Mouse (Mus musculus) heart, embryonic 10.5 days (tissue): ENCODE measurements around the gene Ahnak2. TPM values are rescaled to one million over a fixed set of nuclear protein-coding genes. Genes with fewer than 3 reads are reported as not detected.

Source experiments
- DNase-seq: peaks from one replicate; pipeline ENCODE4 v3.0.0-alpha.2; 2017; ENCODE audit warnings: low spot score
- H3K27ac ChIP-seq: fragments of 300-500 bp; sonication (generic); 2 replicates; pipeline ENCODE4 v1.5.1; 2016; ENCODE audit warnings: mild to moderate bottlenecking
- H3K27me3 ChIP-seq: fragments of 300-500 bp; sonication (generic); 2 replicates; pipeline ENCODE4 v1.6.1; 2016; ENCODE audit warnings: mild to moderate bottlenecking; ENCODE audit not compliant: poor library complexity, insufficient read depth, severe bottlenecking
- H3K36me3 ChIP-seq: fragments of 300-500 bp; sonication (generic); 2 replicates; pipeline ENCODE4 v1.6.1; 2016; ENCODE audit warnings: mild to moderate bottlenecking, moderate library complexity
- H3K4me1 ChIP-seq: fragments of 300-500 bp; sonication (generic); 2 replicates; pipeline ENCODE4 v1.6.1; 2016; ENCODE audit warnings: mild to moderate bottlenecking
- H3K4me3 ChIP-seq: fragments of 300-500 bp; sonication (generic); 2 replicates; pipeline ENCODE4 v1.5.1; 2016; ENCODE audit warnings: mild to moderate bottlenecking, moderate library complexity
- H3K9me3 ChIP-seq: fragments of 300-500 bp; sonication (generic); 2 replicates; pipeline ENCODE4 v1.6.1; 2016; ENCODE audit warnings: mild to moderate bottlenecking, moderate library complexity
- WGBS: fragments of 180-500 bp; shearing (Covaris S2); methylation state at CpG from one replicate; pipeline ENCODE4 v1.1.7; 2016; 5-methylcytosine and 5-hydroxymethylcytosine counted together
- polyA plus RNA-seq: library from polyadenylated mRNA; unstranded; fragments of >200 nt; fragmentation: Nextera tagmentation; extraction: Ambion mirVana; gene quantifications from 2 replicates; pipeline ENCODE4 v1.2.1, GENCODE M21; 2016

The Ahnak2 gene
- polyA plus RNA-seq, 1 experiment from 2014 or later = 0.53 TPM

DNA sequence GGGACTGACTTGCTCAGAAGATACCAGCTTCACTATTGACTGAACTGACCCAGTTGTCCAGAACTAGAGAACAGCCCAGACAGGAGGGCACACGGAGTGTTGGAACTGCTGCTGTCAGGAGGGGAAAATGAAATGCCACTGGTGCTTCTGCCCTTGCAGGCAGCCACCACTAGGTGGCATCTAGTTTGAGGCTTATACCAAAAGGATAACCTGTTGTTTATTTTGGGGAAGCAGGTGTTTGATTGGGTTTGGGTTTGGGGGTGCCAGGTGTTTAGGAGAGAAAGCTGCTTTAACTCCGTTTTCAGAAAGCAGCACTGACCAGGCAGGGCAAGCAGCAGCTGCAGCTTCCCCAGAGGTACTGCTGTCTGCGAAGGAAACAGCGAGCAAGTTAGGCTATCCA lies 13.8 kb upstream of the Ahnak2 start:
- 56% methylated on average over 4 of the region's 4 CpGs for WGBS
- no peaks in the 10 kb centered on the region for H3K9me3 ChIP-seq
- no peak overlapping the region for H3K4me3 ChIP-seq
- H3K36me3 ChIP-seq = peaks cover 83% of the 10 kb centered on the region
- no peak for DNase-seq
- no peak overlapping the region for H3K27ac ChIP-seq
- H3K4me1 ChIP-seq = peaks cover 47% of the 10 kb centered on the region
- no peaks in the 10 kb centered on the region for H3K27me3 ChIP-seq

DNA sequence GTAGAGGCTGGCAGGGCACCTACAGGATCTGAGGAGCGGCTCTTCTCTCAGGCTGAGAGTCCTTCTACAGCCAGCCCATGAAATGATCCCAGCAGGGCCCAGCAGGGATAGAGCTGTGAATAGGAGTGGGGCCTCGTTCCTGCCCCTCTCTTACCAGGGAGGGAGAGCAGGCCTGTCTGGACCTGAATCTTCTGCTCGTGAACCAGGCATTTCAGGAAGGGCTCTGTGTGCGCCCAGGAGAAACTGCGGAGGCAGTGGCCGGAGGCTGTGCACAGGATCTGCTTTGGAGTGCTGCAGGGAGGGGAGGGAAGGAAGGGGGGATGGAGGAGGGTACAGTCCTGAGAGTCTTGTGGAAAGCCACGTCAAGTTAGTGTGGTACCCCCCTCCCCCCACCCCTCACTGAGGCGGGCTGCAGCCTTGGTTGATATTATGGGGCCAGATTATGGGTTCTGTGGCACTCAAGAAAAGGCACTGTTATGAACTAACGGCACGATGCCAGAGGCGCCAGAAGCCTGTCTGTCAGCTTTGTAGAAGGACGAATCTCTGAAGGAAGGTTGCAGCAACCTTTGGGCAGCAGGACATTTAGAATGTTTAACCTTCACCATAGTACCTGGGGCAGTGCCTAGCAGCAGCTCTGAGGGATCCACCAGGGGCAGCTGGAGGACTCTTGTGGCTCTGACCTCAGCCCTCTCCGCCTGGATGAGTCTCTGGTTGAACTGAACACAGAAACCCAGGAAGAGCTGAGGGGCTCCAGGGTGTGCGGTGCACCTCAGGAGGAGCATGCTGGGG lies 12.4 kb upstream of the Ahnak2 start:
- Histone ChIP-seq H3K4me1 (peaks cover 53% of the 10 kb centered on the region), H3K9me3 (no peaks in the 10 kb centered on the region), H3K27ac (no peak overlapping the region), H3K4me3 (no peak overlapping the region), H3K27me3 (no peaks in the 10 kb centered on the region), H3K36me3 (peaks cover 70% of the 10 kb centered on the region)
- WGBS = 75% methylated on average over 14 of the region's 14 CpGs
- DNase-seq = no peak

DNA sequence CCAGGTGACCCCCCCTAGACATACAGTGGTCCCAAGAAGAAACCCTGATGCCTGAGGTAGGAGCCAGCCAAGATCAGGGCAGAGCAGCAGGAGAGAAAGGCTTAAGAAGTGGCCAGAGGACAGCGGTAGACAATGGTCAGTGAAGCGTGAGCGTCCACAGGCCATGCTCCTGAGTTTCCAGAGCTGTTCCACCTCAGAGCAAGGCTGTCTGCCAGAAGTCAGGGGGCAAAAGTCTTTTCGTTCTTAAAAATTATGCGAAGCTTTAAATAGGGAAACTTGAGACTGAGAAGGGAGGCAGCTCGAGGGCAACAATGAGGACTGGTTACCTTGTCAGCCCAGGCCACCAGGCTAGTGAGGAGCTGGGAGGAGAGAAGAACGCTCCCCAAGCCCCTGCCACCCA lies 10.9 kb upstream of the Ahnak2 start:
- 90% methylated on average over 7 of the region's 7 CpGs for WGBS

DNA sequence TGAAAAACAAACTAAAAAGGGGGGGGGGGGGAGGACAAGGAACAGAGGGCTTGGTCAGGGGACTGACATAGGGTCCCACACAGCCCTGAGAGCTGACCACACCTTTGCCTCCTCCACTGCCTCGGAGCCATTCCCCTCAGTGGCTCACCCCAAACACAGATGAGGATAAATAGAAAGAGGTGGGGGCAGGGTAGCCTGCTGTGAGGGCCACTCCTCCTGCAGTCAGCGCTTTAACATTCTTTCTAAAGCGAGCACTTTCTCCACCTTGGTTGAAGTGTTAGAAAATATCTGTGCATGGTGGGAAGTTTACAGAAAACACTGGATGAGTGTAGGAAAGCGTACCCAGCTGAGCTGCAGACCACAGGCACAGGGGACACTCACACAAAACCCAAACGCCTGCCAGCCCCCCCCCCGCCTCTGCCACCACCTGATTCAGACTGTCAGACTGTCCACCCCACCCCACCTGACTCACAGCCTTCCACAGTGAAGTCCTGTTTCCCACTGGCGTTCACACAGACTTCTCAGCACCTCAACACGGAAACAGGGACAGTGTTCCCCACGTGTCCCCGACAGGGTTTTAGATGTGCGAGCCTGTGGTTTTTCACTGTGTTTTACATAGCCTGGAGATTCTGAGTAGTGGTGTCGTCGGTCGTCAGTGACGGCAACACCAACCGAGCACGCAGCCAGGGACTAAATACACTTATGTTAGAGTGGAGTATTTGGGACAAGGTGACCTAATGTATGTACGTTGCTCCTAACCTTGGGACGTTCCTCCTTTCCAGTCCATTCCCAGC lies 7.8 kb upstream of the Ahnak2 start:
- Histone ChIP-seq H3K4me1 (peaks cover 61% of the 10 kb centered on the region), H3K36me3 (peaks cover 26% of the 10 kb centered on the region), H3K27me3 (peaks cover 12% of the 10 kb centered on the region; the same call in 1 of the 2 replicates), H3K9me3 (no peaks in the 10 kb centered on the region), H3K27ac (peak overlapping the region; percentile 82), H3K4me3 (peak overlapping the region; percentile 76)
- 48% methylated on average over 19 of the region's 19 CpGs for WGBS
- no peak for DNase-seq

More for the DNA sequence above, 10.9 kb upstream of the Ahnak2 start:
- Histone ChIP-seq H3K27ac (no peak overlapping the region), H3K9me3 (no peaks in the 10 kb centered on the region), H3K4me1 (peaks cover 65% of the 10 kb centered on the region), H3K27me3 (no peaks in the 10 kb centered on the region), H3K4me3 (no peak overlapping the region), H3K36me3 (peaks cover 55% of the 10 kb centered on the region)
- DNase-seq = no peak

DNA sequence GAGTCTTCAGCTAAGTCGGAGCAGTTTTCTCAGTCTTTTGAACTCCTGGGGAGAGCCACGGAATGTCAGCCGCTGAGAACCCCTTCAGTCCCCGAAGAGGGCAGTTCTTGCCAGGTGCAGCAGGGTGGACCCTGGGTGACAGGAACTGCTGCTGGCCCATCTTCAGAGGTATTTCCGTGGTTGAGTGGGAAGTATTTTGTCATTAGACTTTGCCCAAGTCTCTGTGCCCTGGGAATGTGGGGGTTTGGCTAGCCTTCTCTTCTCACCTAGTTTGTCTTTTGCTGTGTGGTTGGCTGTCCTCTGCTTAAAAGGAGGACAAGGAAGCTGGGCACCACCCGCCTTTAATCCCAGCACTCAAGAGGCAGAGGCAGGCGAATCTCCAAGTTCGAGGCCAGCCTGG lies 7.2 kb upstream of the Ahnak2 start:
- Histone ChIP-seq H3K9me3 (no peaks in the 10 kb centered on the region), H3K27me3 (peaks cover 16% of the 10 kb centered on the region), H3K4me3 (peak overlapping the region; percentile 76), H3K36me3 (peaks cover 20% of the 10 kb centered on the region), H3K4me1 (peaks cover 59% of the 10 kb centered on the region), H3K27ac (peak overlapping the region; percentile 82)
- no peak for DNase-seq
- WGBS = 20% methylated on average over 8 of the region's 8 CpGs

DNA sequence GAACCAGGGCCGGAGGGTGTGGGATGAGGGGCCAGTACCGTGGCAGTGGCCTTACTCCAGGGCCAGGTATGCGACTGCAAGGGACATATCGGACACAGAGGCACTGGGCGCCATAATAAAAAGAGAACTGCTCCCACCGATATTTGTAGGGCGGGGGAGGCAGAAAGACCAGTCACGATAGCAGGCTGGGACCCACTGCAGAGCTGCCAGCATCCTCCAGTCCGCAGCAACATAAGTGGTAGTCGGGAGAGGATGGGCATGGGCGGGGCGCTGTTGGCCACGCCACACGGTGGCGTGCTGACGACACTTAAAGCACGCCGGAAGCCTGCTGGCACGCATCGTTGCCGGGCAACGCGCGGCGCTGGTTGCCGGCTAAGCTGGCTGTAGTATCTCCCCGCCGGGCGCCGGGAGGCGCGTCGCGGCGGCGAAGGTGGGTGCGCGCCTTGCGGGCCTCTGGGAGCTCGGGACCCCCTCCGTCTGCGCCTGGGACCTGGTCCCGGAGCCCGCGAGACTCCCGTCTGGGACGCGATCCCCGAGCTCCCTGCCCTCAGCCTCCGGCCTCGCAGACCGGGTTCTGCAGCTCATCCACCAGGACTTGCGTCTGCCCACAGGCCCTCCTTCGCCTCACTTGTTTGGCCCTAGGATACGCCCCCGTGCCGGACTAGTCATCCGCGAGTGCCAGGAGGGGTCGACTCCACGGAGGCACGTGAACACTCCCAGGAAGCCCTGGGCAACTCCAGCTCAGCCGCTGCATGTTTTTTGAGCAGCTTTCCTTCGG lies 6.3 kb upstream of the Ahnak2 start, which contains the start of gene Clba1:
TSS of gene Clba1 (plus strand) at position 351 of the 778 bp plus-strand sequence.
- Histone ChIP-seq H3K36me3 (peaks cover 11% of the 10 kb centered on the region), H3K27me3 (peaks cover 25% of the 10 kb centered on the region), H3K4me1 (peaks cover 51% of the 10 kb centered on the region), H3K27ac (peak within 1 kb of the TSS; percentile 82), H3K4me3 (peak within 1 kb of the TSS; percentile 76), H3K9me3 (no peaks in the 10 kb centered on the region)
- WGBS = under 1% methylated on average over 62 of the region's 64 CpGs
- peak; percentile 96 for DNase-seq

DNA sequence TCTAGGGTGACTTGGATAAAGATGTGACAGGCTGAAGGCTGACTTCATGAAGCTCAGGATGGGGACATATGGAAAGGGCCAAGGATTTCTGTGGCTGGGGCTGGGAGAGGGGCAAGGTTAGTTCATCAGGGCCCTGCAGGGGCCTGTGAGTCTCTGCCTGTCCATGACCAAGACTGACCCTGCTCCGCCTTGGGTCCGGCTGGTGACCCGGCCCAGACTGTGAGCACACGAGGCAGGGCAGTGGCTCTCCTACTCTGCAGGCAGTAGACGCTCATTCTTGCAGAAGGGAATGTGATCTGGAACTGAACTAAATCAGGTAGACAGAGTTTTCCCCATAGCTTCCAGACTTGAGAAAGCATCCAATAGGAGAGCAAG lies 5.7 kb upstream of the Ahnak2 start:
- 69% methylated on average over 5 of the region's 5 CpGs for WGBS
- H3K27me3 ChIP-seq = peaks cover 31% of the 10 kb centered on the region
- H3K36me3 ChIP-seq = peaks cover 6% of the 10 kb centered on the region
- peak overlapping the region; percentile 76 for H3K4me3 ChIP-seq
- DNase-seq = no peak
- no peaks in the 10 kb centered on the region for H3K9me3 ChIP-seq
- H3K27ac ChIP-seq = peak overlapping the region; percentile 82
- peaks cover 50% of the 10 kb centered on the region for H3K4me1 ChIP-seq

DNA sequence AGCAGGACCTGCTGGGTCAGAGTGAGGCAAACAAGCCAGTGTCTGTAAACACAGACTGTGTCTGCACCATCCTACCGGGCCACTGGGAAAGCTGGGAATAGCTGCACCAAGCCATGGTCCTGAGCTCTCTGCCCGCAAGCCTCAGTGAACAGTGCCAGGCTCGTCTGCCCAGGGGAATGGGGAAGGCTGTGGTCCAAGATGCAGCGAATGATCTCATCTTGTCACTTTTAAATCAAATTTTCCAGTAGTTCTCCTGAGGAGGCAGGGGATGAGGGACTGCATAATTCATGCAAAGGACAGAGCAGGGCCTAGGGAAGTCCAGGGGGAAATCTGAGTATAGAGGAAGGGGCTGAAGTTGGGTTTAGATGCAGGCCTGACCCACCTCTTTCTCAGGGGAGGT lies 5.3 kb upstream of the Ahnak2 start:
- Histone ChIP-seq H3K4me3 (no peak overlapping the region), H3K36me3 (peaks cover 4% of the 10 kb centered on the region), H3K27ac (peak overlapping the region; percentile 82; the same call in 1 of the 2 replicates), H3K9me3 (no peaks in the 10 kb centered on the region), H3K27me3 (peaks cover 35% of the 10 kb centered on the region), H3K4me1 (peaks cover 51% of the 10 kb centered on the region)
- DNase-seq = no peak
- WGBS = 76% methylated on average over 4 of the region's 4 CpGs

DNA sequence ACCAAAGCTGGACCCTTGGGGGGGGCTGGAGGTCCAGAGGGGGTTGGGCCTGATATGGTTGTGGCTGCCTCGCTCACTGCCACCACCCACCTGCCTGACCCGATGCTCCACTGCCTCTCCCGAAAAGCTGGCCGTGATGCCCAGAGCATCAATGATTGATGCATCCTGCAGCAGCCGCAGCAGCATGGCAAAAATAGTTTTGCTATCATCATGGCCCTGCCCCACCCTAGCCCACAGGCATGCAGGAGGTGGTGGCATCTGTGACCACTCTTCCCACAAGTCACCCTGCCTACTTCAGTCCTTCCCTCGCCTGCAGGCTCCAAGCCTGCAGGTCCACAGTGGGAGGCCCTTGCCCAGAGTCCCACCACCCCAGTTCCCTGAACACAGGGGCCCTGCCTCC lies 3.6 kb upstream of the Ahnak2 start:
- Histone ChIP-seq H3K4me3 (no peak overlapping the region), H3K27ac (no peak overlapping the region), H3K9me3 (no peaks in the 10 kb centered on the region), H3K4me1 (peaks cover 49% of the 10 kb centered on the region), H3K27me3 (peaks cover 51% of the 10 kb centered on the region), H3K36me3 (no peaks in the 10 kb centered on the region)
- 65% methylated on average over 6 of the region's 6 CpGs for WGBS
- DNase-seq = no peak

DNA sequence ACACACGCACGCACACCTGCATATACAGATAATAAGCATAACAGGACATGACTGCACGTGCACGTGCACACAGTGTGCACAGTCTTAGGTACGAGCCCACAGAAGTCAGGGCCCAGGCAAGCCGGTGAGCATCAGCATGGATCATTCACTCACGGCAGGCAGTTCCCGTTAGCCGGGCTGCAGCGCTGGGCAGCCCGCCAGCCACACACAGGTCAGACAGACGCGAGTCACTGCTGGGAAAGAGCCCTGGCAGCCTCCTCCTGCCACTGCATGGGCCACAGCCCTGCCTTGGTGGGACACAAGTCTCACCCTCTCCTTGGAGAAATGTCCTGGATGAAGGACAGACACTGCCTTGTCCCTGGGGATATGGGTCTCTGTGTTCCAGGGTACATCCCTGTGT lies 1.6 kb upstream of the Ahnak2 start:
- no peaks in the 10 kb centered on the region for H3K36me3 ChIP-seq
- H3K27me3 ChIP-seq = peaks cover 69% of the 10 kb centered on the region
- peaks cover 35% of the 10 kb centered on the region for H3K4me1 ChIP-seq
- 55% methylated on average over 13 of the region's 13 CpGs for WGBS
- H3K4me3 ChIP-seq = no peak overlapping the region
- H3K9me3 ChIP-seq = no peaks in the 10 kb centered on the region
- no peak overlapping the region for H3K27ac ChIP-seq
- no peak for DNase-seq

DNA sequence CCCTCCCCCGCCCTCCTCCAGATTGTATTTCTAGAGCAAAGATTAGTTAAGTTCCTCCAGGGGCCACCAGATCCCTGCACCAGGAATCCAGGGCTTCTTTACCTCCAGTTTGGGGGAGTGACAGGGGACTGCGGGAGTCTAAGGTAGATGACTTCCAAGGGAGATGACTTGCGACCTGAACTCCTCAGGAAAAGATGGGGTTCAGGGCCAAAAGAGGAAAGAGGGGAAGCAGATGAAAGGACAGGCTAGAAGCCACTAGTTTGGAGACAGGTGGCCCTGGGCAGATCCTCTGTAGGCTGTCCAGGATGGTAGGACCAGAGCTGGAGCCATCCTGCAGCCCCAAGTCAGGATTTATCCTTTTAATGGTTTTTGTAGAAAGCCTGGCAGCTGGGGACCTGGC lies 460 bp upstream of the Ahnak2 start:
- Histone ChIP-seq H3K4me1 (peaks cover 30% of the 10 kb centered on the region), H3K36me3 (no peaks in the 10 kb centered on the region), H3K4me3 (peak overlapping the region; percentile 76), H3K27me3 (peaks cover 78% of the 10 kb centered on the region), H3K27ac (no peak overlapping the region), H3K9me3 (no peaks in the 10 kb centered on the region)
- DNase-seq = no peak
- 16% methylated on average over 3 of the region's 3 CpGs for WGBS

DNA sequence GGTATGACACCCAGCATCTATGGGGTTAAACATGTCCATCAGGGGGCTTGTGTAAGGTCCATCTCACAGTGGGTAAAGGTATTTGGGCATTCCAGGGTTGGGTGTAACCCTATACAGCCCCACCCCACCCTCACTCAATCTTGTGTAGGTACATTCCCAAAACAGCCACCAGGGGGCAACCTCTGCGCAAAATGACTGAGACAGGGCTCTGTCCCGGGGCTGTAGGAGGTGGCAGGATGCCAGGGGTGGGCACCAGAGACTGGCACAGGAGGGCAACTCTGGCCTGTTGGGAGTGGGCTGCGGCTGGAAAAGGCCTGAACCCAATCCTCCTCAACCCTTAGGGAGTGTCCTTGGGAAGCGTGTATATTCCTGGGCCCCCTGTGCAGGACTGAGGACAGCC lies 2.0 kb downstream of the Ahnak2 start:
- Histone ChIP-seq H3K4me1 (peaks cover 53% of the 10 kb centered on the region), H3K9me3 (no peaks in the 10 kb centered on the region), H3K27ac (no peak overlapping the region), H3K4me3 (no peak overlapping the region), H3K27me3 (peaks cover 77% of the 10 kb centered on the region), H3K36me3 (no peaks in the 10 kb centered on the region)
- 8% methylated on average over 4 of the region's 4 CpGs for WGBS
- DNase-seq = no peak
